Mouse (Mus musculus) natural killer cell, adult 2 months (primary cell): Measurements from ENCODE around the gene Gm17455.
A peak's percentile ranks its signal among the peaks of the same experiment; 100 is the strongest.

Experiments
- DNase-seq, 2 experiments: peaks; one replicate each; pipeline ENCODE4 v3.0.0; 2022; ENCODE audit warnings: low spot score in 2 of 2

The Gm17455 gene

GRCm38 (mm10) chr10:60418137-60418536 lies 18.6 kb downstream of the Gm17455 start:
- peak; percentile 25 to 47 for DNase-seq

- DNase-seq: no peak
These were observed 20.1 kb downstream of the Gm17455 start for GRCm38 (mm10) chr10:60419624-60420023.

DNA sequence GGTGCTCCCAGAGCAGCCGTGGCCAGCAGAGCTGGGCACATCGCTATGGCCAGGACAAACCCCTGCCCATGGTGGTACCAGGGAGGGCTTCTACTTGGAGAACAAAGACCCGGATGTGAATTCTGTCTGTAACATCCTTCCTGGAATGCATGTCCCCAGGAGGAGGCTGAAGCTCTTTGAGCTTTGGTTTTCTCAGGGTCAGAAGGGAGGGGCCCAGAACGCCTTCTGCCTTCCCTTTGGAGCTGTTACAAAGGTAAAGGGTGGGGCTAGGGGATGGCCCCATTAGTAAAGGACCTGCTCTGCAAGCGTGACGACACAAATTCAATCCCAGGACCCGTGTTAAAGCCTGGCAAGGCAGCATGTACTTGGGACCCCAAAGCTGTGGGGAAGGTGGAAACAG lies 23.2 kb downstream of the Gm17455 start:
- DNase-seq: no peak

GRCm38 (mm10) chr10:60430001-60430400 lies 30.5 kb downstream of the Gm17455 start:
- DNase-seq: no peak

DNA sequence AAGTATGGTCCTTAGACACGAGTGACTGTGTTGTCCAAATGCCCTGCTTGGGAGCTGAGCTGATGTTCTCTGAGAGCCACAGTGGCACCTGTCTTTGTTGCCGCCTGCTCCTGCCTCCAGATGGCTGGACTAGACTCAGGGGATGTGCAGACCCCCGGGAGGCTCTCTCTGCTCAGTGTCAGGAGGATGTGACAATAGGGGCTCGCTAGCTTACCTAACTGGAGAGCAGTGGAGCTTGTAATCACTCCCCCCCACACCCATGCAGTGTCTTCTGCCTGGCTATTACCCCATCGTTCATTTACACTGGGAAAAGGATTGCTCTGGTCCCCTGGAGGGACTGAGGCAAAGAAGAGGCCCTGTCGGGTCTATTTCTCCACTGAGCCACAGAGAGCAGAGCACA lies 31.1 kb downstream of the Gm17455 start:
- no peak for DNase-seq

DNA sequence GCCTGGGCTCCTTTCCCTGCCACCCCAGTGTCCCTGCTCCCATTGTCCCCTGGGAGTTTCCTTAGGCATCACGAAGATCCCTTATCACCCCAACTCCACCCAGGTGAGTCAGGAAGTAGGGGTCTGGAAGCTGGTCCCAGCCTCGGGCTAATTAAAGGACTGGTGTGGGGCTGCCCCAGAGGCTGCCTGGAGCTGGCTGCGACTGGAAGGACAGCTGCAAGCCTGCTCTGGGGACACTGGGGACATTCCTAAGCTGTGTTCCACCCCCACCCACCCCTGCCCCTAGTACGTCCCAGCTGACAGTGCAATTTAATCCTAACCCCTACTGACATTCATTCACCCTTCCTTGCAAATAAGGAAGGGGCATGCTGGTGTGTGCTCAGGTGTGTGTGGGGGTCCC lies 33.2 kb downstream of the Gm17455 start:
- no peak for DNase-seq

GRCm38 (mm10) chr10:60442321-60442720 lies 42.8 kb downstream of the Gm17455 start:
- DNase-seq: no peak

GRCm38 (mm10) chr10:60443078-60443477 lies 43.6 kb downstream of the Gm17455 start:
- peak; percentile 11 to 22 for DNase-seq

DNA sequence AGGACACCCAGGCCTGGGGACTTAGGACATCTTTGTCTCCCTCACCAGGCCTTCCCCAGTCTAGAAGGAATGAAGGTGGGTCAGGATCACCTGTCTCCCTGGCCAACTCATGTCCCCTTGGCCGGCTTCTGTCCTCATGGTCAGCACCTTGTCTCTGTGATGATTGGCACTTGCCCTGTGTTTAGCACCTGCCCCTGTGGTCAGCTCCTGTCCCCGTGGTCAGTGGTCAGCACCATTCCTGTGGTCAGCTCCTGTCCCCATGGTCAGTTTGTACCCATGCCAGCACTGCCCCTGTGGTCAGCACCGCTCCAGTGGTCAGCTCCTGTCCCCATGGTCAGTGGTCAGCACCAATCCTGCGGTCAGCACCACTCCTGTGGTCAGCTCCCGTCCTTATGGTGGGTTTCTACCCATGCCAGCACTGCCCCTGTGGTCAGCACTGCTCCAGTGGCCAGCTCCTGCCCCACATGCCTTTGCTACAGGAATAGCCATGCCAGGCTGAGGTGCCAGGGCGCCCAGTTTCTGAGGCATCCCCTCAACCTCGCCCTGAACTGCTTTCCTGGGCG lies 45.6 kb downstream of the Gm17455 start:
- DNase-seq: no peak

- DNase-seq: no peak
These were observed 47.7 kb downstream of the Gm17455 start for GRCm38 (mm10) chr10:60447186-60447585.
